Mouse (Mus musculus): Measurements from ENCODE around the gene Tspan4. TPM values are rescaled to one million over a fixed set of nuclear protein-coding genes. Genes with fewer than 3 reads are reported as not detected.

The Tspan4 gene
- polyA plus RNA-seq, 1 experiment from 2014 or later: 32.6 TPM

- H3K27ac ChIP-seq (replicated peaks): peak overlapping the region; percentile 84
- WGBS: 71% methylated on average over 15 of the region's 15 CpGs
- ATAC-seq (ENCODE audit: low FRiP score, low read depth): no peak
- no peaks in the 10 kb centered on the region for H3K9me3 ChIP-seq
- H3K4me3 ChIP-seq: peak overlapping the region; percentile 58
- peak overlapping the region; percentile 71 for H3K9ac ChIP-seq (replicated peaks)
- H3K4me1 ChIP-seq: peaks cover 67% of the 10 kb centered on the region
- no peaks in the 10 kb centered on the region; the same call in 1 of the 2 replicates for H3K27me3 ChIP-seq
- peak overlapping the region; percentile 85 for H3K4me2 ChIP-seq (replicated peaks)
- H3K36me3 ChIP-seq: peaks cover 37% of the 10 kb centered on the region
These were observed 41.3 kb upstream of the Tspan4 start for GRCm38 (mm10) chr7:141433517-141434400.

- H3K9ac ChIP-seq (replicated peaks): peak overlapping the region; percentile 71
- peak overlapping the region; percentile 58 for H3K4me3 ChIP-seq
- 11% methylated on average over 8 of the region's 8 CpGs for WGBS
- H3K27me3 ChIP-seq: no peaks in the 10 kb centered on the region; the same call in 1 of the 2 replicates
- H3K4me1 ChIP-seq: peaks cover 60% of the 10 kb centered on the region
- H3K9me3 ChIP-seq: no peaks in the 10 kb centered on the region
- H3K36me3 ChIP-seq: peaks cover 44% of the 10 kb centered on the region
- ATAC-seq (ENCODE audit: low FRiP score, low read depth): no peak
- peak overlapping the region; percentile 85 for H3K4me2 ChIP-seq (replicated peaks)
- H3K27ac ChIP-seq (replicated peaks): peak overlapping the region; percentile 84
These were observed 40.6 kb upstream of the Tspan4 start for GRCm38 (mm10) chr7:141434464-141434863.

GRCm38 (mm10) chr7:141435129-141435855 is 39.7 kb upstream of the Tspan4 start:
- peak overlapping the region; percentile 71 for H3K9ac ChIP-seq (replicated peaks)
- no peaks in the 10 kb centered on the region; the same call in 1 of the 2 replicates for H3K27me3 ChIP-seq
- peak overlapping the region; percentile 58 for H3K4me3 ChIP-seq
- H3K4me2 ChIP-seq (replicated peaks): peak overlapping the region; percentile 85
- peaks cover 50% of the 10 kb centered on the region for H3K36me3 ChIP-seq
- H3K4me1 ChIP-seq: peaks cover 52% of the 10 kb centered on the region
- H3K9me3 ChIP-seq: no peaks in the 10 kb centered on the region
- peak overlapping the region; percentile 84 for H3K27ac ChIP-seq (replicated peaks)
- 4% methylated on average over 17 of the region's 17 CpGs for WGBS
- peak; percentile 19; the same call in 1 of the 2 replicates for ATAC-seq (ENCODE audit: low FRiP score, low read depth)

- Histone ChIP-seq H3K4me2 (replicated peaks) (peak overlapping the region; percentile 89), H3K36me3 (peaks cover 43% of the 10 kb centered on the region), H3K9ac (replicated peaks) (no peak overlapping the region), H3K27me3 (no peaks in the 10 kb centered on the region; the same call in 1 of the 2 replicates), H3K4me3 (0 out of 2 replicates have a peak overlapping the region, but pooled peaks have one; percentile 65), H3K9me3 (no peaks in the 10 kb centered on the region), H3K27ac (replicated peaks) (peak overlapping the region; percentile 63; the same call in 1 of the 2 replicates), H3K4me1 (peaks cover 50% of the 10 kb centered on the region)
- whole genome bisulfite sequencing: 75% methylated on average over 9 of the region's 9 CpGs
- no peak for ATAC-seq (ENCODE audit: low FRiP score, low read depth)
These were observed 39.1 kb upstream of the Tspan4 start for GRCm38 (mm10) chr7:141435856-141436522.

- Histone ChIP-seq H3K4me3 (peak overlapping the region; percentile 65), H3K9me3 (no peaks in the 10 kb centered on the region), H3K9ac (replicated peaks) (peak overlapping the region; percentile 78), H3K27me3 (no peaks in the 10 kb centered on the region; the same call in 1 of the 2 replicates), H3K4me1 (peaks cover 51% of the 10 kb centered on the region), H3K4me2 (replicated peaks) (peak overlapping the region; percentile 89), H3K36me3 (peaks cover 40% of the 10 kb centered on the region), H3K27ac (replicated peaks) (peak overlapping the region; percentile 63)
- ATAC-seq (ENCODE audit: low FRiP score, low read depth): no peak
- 40% methylated on average over 2 of the region's 2 CpGs for WGBS
These were observed 38.5 kb upstream of the Tspan4 start for GRCm38 (mm10) chr7:141436523-141436892.

- ATAC-seq (ENCODE audit: low FRiP score, low read depth): peak; percentile 73
- Histone ChIP-seq H3K4me1 (peaks cover 60% of the 10 kb centered on the region), H3K36me3 (peaks cover 34% of the 10 kb centered on the region), H3K4me2 (replicated peaks) (peak within 1 kb of the TSS; percentile 89), H3K4me3 (peak within 1 kb of the TSS; percentile 65), H3K27me3 (no peaks in the 10 kb centered on the region; the same call in 1 of the 2 replicates), H3K9ac (replicated peaks) (peak within 1 kb of the TSS; percentile 78), H3K9me3 (no peaks in the 10 kb centered on the region), H3K27ac (replicated peaks) (peak within 1 kb of the TSS; percentile 63)
- 5% methylated on average over 53 of the region's 53 CpGs for WGBS
These were observed 37.6 kb upstream of the Tspan4 start, which contains the start of gene Slc25a22 for GRCm38 (mm10) chr7:141437178-141438120. Gene Slc25a22, minus strand, starts transcription at chr7:141437892.

- Histone ChIP-seq H3K4me2 (replicated peaks) (no peak overlapping the region), H3K9ac (replicated peaks) (no peak overlapping the region), H3K4me1 (peaks cover 61% of the 10 kb centered on the region), H3K27me3 (no peaks in the 10 kb centered on the region; the same call in 1 of the 2 replicates), H3K4me3 (no peak overlapping the region), H3K9me3 (no peaks in the 10 kb centered on the region), H3K36me3 (peaks cover 27% of the 10 kb centered on the region), H3K27ac (replicated peaks) (no peak overlapping the region; the same call in 1 of the 2 replicates)
- WGBS: 91% methylated on average over 12 of the region's 12 CpGs
- no peak for ATAC-seq (ENCODE audit: low FRiP score, low read depth)
These were observed 36.7 kb upstream of the Tspan4 start for GRCm38 (mm10) chr7:141438201-141438968.

- WGBS: 93% methylated on average over 10 of the region's 10 CpGs
- peaks cover 61% of the 10 kb centered on the region for H3K4me1 ChIP-seq
- no peak for ATAC-seq (ENCODE audit: low FRiP score, low read depth)
These were observed 35.8 kb upstream of the Tspan4 start for GRCm38 (mm10) chr7:141439140-141439679.

GRCm38 (mm10) chr7:141439811-141440210 is 35.2 kb upstream of the Tspan4 start:
- H3K36me3 ChIP-seq: peaks cover 24% of the 10 kb centered on the region
- peaks cover 56% of the 10 kb centered on the region for H3K4me1 ChIP-seq
- no peak for ATAC-seq (ENCODE audit: low FRiP score, low read depth)
- no peak overlapping the region for H3K4me2 ChIP-seq (replicated peaks)
- WGBS: 95% methylated on average over 11 of the region's 11 CpGs
- H3K9me3 ChIP-seq: no peaks in the 10 kb centered on the region
- H3K27me3 ChIP-seq: no peaks in the 10 kb centered on the region; the same call in 1 of the 2 replicates
- no peak overlapping the region for H3K9ac ChIP-seq (replicated peaks)
- no peak overlapping the region for H3K27ac ChIP-seq (replicated peaks)
- no peak overlapping the region for H3K4me3 ChIP-seq

More at GRCm38 (mm10) chr7:141439140-141439679, 35.8 kb upstream of the Tspan4 start:
- no peak overlapping the region for H3K27ac ChIP-seq (replicated peaks)
- no peak overlapping the region for H3K9ac ChIP-seq (replicated peaks)
- H3K27me3 ChIP-seq: no peaks in the 10 kb centered on the region; the same call in 1 of the 2 replicates
- no peak overlapping the region for H3K4me3 ChIP-seq
- H3K36me3 ChIP-seq: peaks cover 24% of the 10 kb centered on the region
- no peak overlapping the region for H3K4me2 ChIP-seq (replicated peaks)
- no peaks in the 10 kb centered on the region for H3K9me3 ChIP-seq

GRCm38 (mm10) chr7:141440613-141441012 is 34.4 kb upstream of the Tspan4 start:
- H3K4me3 ChIP-seq: no peak overlapping the region
- no peak overlapping the region for H3K27ac ChIP-seq (replicated peaks)
- H3K4me2 ChIP-seq (replicated peaks): no peak overlapping the region
- WGBS: 39% methylated on average over 6 of the region's 6 CpGs
- H3K36me3 ChIP-seq: peaks cover 24% of the 10 kb centered on the region
- ATAC-seq (ENCODE audit: low FRiP score, low read depth): no peak
- no peaks in the 10 kb centered on the region for H3K9me3 ChIP-seq
- peaks cover 48% of the 10 kb centered on the region for H3K4me1 ChIP-seq
- H3K9ac ChIP-seq (replicated peaks): no peak overlapping the region
- H3K27me3 ChIP-seq: no peaks in the 10 kb centered on the region; the same call in 1 of the 2 replicates

All from midbrain, embryonic 12.5 days (tissue).